Mouse (Mus musculus) cortical plate, adult 2 months (tissue): ENCODE results near the gene Rps6ka1.

Experiments used
- CTCF ChIP-seq: fragments of 200-500 bp; IDR thresholded peaks from 2 replicates; pipeline ENCODE4 v1.5.1; 2011; ENCODE audit warnings: mild to moderate bottlenecking, control low read depth, low read length; ENCODE audit not compliant: insufficient read depth; ENCODE audit errors: extremely low read depth
- POLR2A ChIP-seq: fragments of 200-500 bp; IDR thresholded peaks from 2 replicates; pipeline ENCODE4 v1.6.1; 2011; ENCODE audit warnings: mild to moderate bottlenecking, low read length, control low read depth; ENCODE audit not compliant: insufficient read depth; ENCODE audit errors: extremely low read depth

GRCm38 (mm10) chr4:133839385-133839826, 48.2 kb downstream of the Rps6ka1 start:
- TF ChIP-seq POLR2A (no peak), CTCF (peak; percentile 20; the same call in 1 of the 2 replicates)
